Mouse (Mus musculus) limb, embryonic 11.5 days (tissue): ENCODE measurements around the gene Zfp655. TPM values are rescaled to one million over a fixed set of nuclear protein-coding genes. Genes with fewer than 3 reads are reported as not detected.
A peak's percentile ranks its signal among the peaks of the same experiment; 100 is the strongest.
"Not testable (repeated sequence)": the region's sequence is repeated elsewhere in the genome, so short reads cannot be mapped to it uniquely, and the experiment has no call there.

Source experiments
- ATAC-seq: fragments of 200-750 bp; cut with Nextera tagmentation; 2 replicates; pipeline ENCODE4 v1.8.0; 2017; ENCODE audit warnings: low read depth; ENCODE audit not compliant: insufficient number of reproducible peaks, low FRiP score, low TSS enrichment
- DNase-seq: peaks from one replicate; pipeline ENCODE4 v3.0.0-alpha.2; 2015; ENCODE audit warnings: low spot score
- H3K27ac ChIP-seq: fragments of 300-500 bp; sonication (generic); replicated peaks from 2 replicates; pipeline ENCODE4 v1.5.1; 2014; ENCODE audit warnings: low read depth, mild to moderate bottlenecking, low read length
- H3K27me3 ChIP-seq: fragments of 300-500 bp; sonication (generic); 2 replicates; pipeline ENCODE4 v1.6.1; 2014; ENCODE audit warnings: mild to moderate bottlenecking, low read length, mixed read lengths; ENCODE audit not compliant: control insufficient read depth, insufficient read depth
- H3K36me3 ChIP-seq: fragments of 300-500 bp; sonication (generic); 2 replicates; pipeline ENCODE4 v1.6.1; 2014; ENCODE audit warnings: mild to moderate bottlenecking, low read length, moderate library complexity, mixed read lengths; ENCODE audit not compliant: control insufficient read depth, insufficient read depth
- H3K4me1 ChIP-seq: fragments of 300-500 bp; sonication (generic); 2 replicates; pipeline ENCODE4 v1.6.1; 2014; ENCODE audit warnings: low read length, mixed read lengths; ENCODE audit not compliant: control insufficient read depth, insufficient read depth
- H3K4me2 ChIP-seq: fragments of 300-500 bp; sonication (generic); 2 replicates; pipeline ENCODE4 v1.6.1; 2014; ENCODE audit warnings: low read depth, mild to moderate bottlenecking, moderate library complexity; ENCODE audit not compliant: severe bottlenecking
- H3K4me3 ChIP-seq: fragments of 300-500 bp; sonication (generic); 2 replicates; pipeline ENCODE4 v1.5.1; 2014; ENCODE audit warnings: low read depth, low read length
- H3K9ac ChIP-seq: fragments of 300-500 bp; sonication (generic); 2 replicates; pipeline ENCODE4 v1.6.1; 2014; ENCODE audit warnings: mild to moderate bottlenecking, low read length
- H3K9me3 ChIP-seq: fragments of 300-500 bp; sonication (generic); 2 replicates; pipeline ENCODE4 v1.6.1; 2016; ENCODE audit warnings: low read length; ENCODE audit not compliant: control insufficient read depth
- WGBS: fragments of 180-500 bp; shearing (Covaris S2); extraction: QIAGEN DNeasy Blood & Tissue Kit; methylation state at CpG from one replicate; pipeline ENCODE4 v1.1.7; 2014; 5-methylcytosine and 5-hydroxymethylcytosine counted together
- polyA plus RNA-seq: library from polyadenylated mRNA; unstranded; fragments of >200 nt; fragmentation: Nextera tagmentation; extraction: Ambion mirVana; gene quantifications from 2 replicates; pipeline ENCODE4 v1.2.1, GENCODE M21; 2014

The Zfp655 gene
- polyA plus RNA-seq, 1 experiment from 2014 or later = 34.4 TPM

- 87% methylated on average over 6 of the region's 6 CpGs for WGBS
- not testable (repeated sequence) for H3K27me3 ChIP-seq
These were observed 2.2 kb upstream of the Zfp655 start for GRCm38 (mm10) chr5:145229283-145229682.

GRCm38 (mm10) chr5:145230641-145231040, 874 bp upstream of the Zfp655 start:
- Histone ChIP-seq H3K4me1 (0 out of 2 replicates have a peak, but pooled peaks cover 3% of the 10 kb centered on the region), H3K4me3 (0 out of 2 replicates have a peak overlapping the region, but pooled peaks have one; percentile 99), H3K4me2 (peak overlapping the region; percentile 69; the same call in 1 of the 2 replicates), H3K9ac (no peak overlapping the region), H3K27me3 (no peaks in the 10 kb centered on the region), H3K36me3 (peaks cover 10% of the 10 kb centered on the region), H3K9me3 (no peaks in the 10 kb centered on the region), H3K27ac (no peak overlapping the region)
- DNase-seq (no peak), ATAC-seq (no peak)
- WGBS = 84% methylated on average over 4 of the region's 4 CpGs

More at GRCm38 (mm10) chr5:145229283-145229682, 2.2 kb upstream of the Zfp655 start:
- H3K9ac ChIP-seq, ATAC-seq, H3K36me3 ChIP-seq, DNase-seq, H3K4me1 ChIP-seq, H3K4me3 ChIP-seq, H3K27ac ChIP-seq, H3K4me2 ChIP-seq, H3K9me3 ChIP-seq: not testable (repeated sequence)

- peak overlapping the region; percentile 92 for H3K9ac ChIP-seq
- 0 out of 2 replicates have a peak, but pooled peaks cover 3% of the 10 kb centered on the region for H3K4me1 ChIP-seq
- peaks cover 12% of the 10 kb centered on the region for H3K36me3 ChIP-seq
- peak overlapping the region; percentile 99 for H3K4me3 ChIP-seq
- H3K27ac ChIP-seq = no peak overlapping the region
- peak; percentile 48 for ATAC-seq
- under 1% methylated on average over 39 of the region's 49 CpGs for WGBS
- DNase-seq = no peak
- no peaks in the 10 kb centered on the region for H3K9me3 ChIP-seq
- H3K4me2 ChIP-seq = peak overlapping the region; percentile 69
- H3K27me3 ChIP-seq = no peaks in the 10 kb centered on the region
These were observed 437 bp downstream of the Zfp655 start for GRCm38 (mm10) chr5:145231893-145232411.

- Histone ChIP-seq H3K36me3 (peaks cover 12% of the 10 kb centered on the region), H3K4me2 (no peak overlapping the region), H3K4me3 (no peak overlapping the region), H3K27ac (no peak overlapping the region), H3K9me3 (no peaks in the 10 kb centered on the region), H3K27me3 (no peaks in the 10 kb centered on the region), H3K9ac (no peak overlapping the region), H3K4me1 (0 out of 2 replicates have a peak, but pooled peaks cover 3% of the 10 kb centered on the region)
- ATAC-seq (no peak), DNase-seq (peak; percentile 34)
These were observed 3.1 kb downstream of the Zfp655 start for GRCm38 (mm10) chr5:145234636-145235035.

- H3K27ac ChIP-seq = no peak overlapping the region
- H3K4me2 ChIP-seq = no peak overlapping the region
- H3K36me3 ChIP-seq = no peaks in the 10 kb centered on the region; the same call in 1 of the 2 replicates
- WGBS = 94% methylated on average over 3 of the region's 3 CpGs
- H3K9ac ChIP-seq = no peak overlapping the region
- H3K4me3 ChIP-seq = no peak overlapping the region
- no peaks in the 10 kb centered on the region for H3K27me3 ChIP-seq
- no peak for ATAC-seq
- no peak for DNase-seq
- H3K4me1 ChIP-seq = no peaks in the 10 kb centered on the region
- no peaks in the 10 kb centered on the region; the same call in 1 of the 2 replicates for H3K9me3 ChIP-seq
These were observed 18.0 kb downstream of the Zfp655 start for GRCm38 (mm10) chr5:145249520-145249919.

GRCm38 (mm10) chr5:145273568-145273967, 42.1 kb downstream of the Zfp655 start:
- not testable (repeated sequence) for H3K27ac ChIP-seq, H3K4me3 ChIP-seq, H3K9me3 ChIP-seq, H3K36me3 ChIP-seq, ATAC-seq, H3K4me1 ChIP-seq, H3K4me2 ChIP-seq, DNase-seq, H3K27me3 ChIP-seq, H3K9ac ChIP-seq
- 72% methylated on average over 2 of the region's 2 CpGs for WGBS

GRCm38 (mm10) chr5:145279948-145280347, 48.4 kb downstream of the Zfp655 start:
- no peaks in the 10 kb centered on the region for H3K4me1 ChIP-seq
- 0 out of 2 replicates have a peak, but pooled peaks have one; percentile 31 for ATAC-seq
- 95% methylated on average over 2 of the region's 2 CpGs for WGBS
- DNase-seq = no peak
- H3K9me3 ChIP-seq = no peaks in the 10 kb centered on the region
- peak overlapping the region; percentile 88; the same call in 1 of the 2 replicates for H3K4me3 ChIP-seq
- peaks cover 3% of the 10 kb centered on the region; the same call in 1 of the 2 replicates for H3K36me3 ChIP-seq
- no peak overlapping the region for H3K27ac ChIP-seq
- H3K27me3 ChIP-seq = no peaks in the 10 kb centered on the region
- H3K9ac ChIP-seq = no peak overlapping the region
- H3K4me2 ChIP-seq = no peak overlapping the region

GRCm38 (mm10) chr5:145280371-145281143, 49.0 kb downstream of the Zfp655 start, which contains the start of gene Zscan25:
Gene Zscan25, plus strand, starts transcription at chr5:145280500.
- WGBS = under 1% methylated on average over 50 of the region's 50 CpGs
- Histone ChIP-seq H3K9ac (peak within 1 kb of the TSS; percentile 87), H3K9me3 (no peaks in the 10 kb centered on the region), H3K27me3 (no peaks in the 10 kb centered on the region), H3K36me3 (peaks cover 5% of the 10 kb centered on the region; the same call in 1 of the 2 replicates), H3K27ac (peak within 1 kb of the TSS; percentile 78), H3K4me3 (peak within 1 kb of the TSS; percentile 88), H3K4me1 (no peaks in the 10 kb centered on the region), H3K4me2 (peak within 1 kb of the TSS; percentile 81)
- ATAC-seq (peak; percentile 99), DNase-seq (peak; percentile 93)
